Mouse (Mus musculus) limb, embryonic 10.5 days (tissue): Measurements from ENCODE around the gene Podnl1. TPM values are rescaled to one million over a fixed set of nuclear protein-coding genes. Genes with fewer than 3 reads are reported as not detected.

ENCODE experiments used
- DNase-seq: peaks from one replicate; pipeline ENCODE4 v3.0.0-alpha.2; 2017; ENCODE audit warnings: low spot score
- H3K27ac ChIP-seq: fragments of 300-500 bp; sonication (generic); 2 replicates; pipeline ENCODE4 v1.5.1; 2016; ENCODE audit warnings: mild to moderate bottlenecking
- H3K27me3 ChIP-seq: fragments of 300-500 bp; sonication (generic); 2 replicates; pipeline ENCODE4 v1.6.1; 2016; ENCODE audit warnings: low read depth, mild to moderate bottlenecking; ENCODE audit not compliant: poor library complexity, severe bottlenecking
- H3K36me3 ChIP-seq: fragments of 300-500 bp; sonication (generic); 2 replicates; pipeline ENCODE4 v1.6.1; 2016; ENCODE audit warnings: mild to moderate bottlenecking, moderate library complexity
- H3K4me1 ChIP-seq: fragments of 300-500 bp; sonication (generic); 2 replicates; pipeline ENCODE4 v1.6.1; 2016
- H3K4me3 ChIP-seq: fragments of 300-500 bp; sonication (generic); 2 replicates; pipeline ENCODE4 v1.5.1; 2016; ENCODE audit warnings: mild to moderate bottlenecking, moderate library complexity
- H3K9me3 ChIP-seq: fragments of 300-500 bp; sonication (generic); replicated peaks from 2 replicates; pipeline ENCODE4 v1.6.1; 2016; ENCODE audit warnings: mild to moderate bottlenecking
- WGBS: fragments of 180-500 bp; shearing (Covaris S2); methylation state at CpG from one replicate; pipeline ENCODE4 v1.1.7; 2016; 5-methylcytosine and 5-hydroxymethylcytosine counted together
- polyA plus RNA-seq: library from polyadenylated mRNA; unstranded; fragments of >200 nt; fragmentation: Nextera tagmentation; extraction: Ambion mirVana; gene quantifications from 2 replicates; pipeline ENCODE4 v1.2.1, GENCODE M21; 2016

The Podnl1 gene
- polyA plus RNA-seq, 1 experiment from 2014 or later, result 0.29 TPM

- no peak overlapping the region for H3K27ac ChIP-seq
- no peak overlapping the region for H3K4me3 ChIP-seq
- 92% methylated on average over 3 of the region's 3 CpGs for WGBS
- peaks cover 99% of the 10 kb centered on the region for H3K36me3 ChIP-seq
- DNase-seq, result no peak
- H3K9me3 ChIP-seq, result no peaks in the 10 kb centered on the region
- no peaks in the 10 kb centered on the region for H3K27me3 ChIP-seq
- no peaks in the 10 kb centered on the region for H3K4me1 ChIP-seq
These were observed 12.1 kb downstream of the Podnl1 start for GRCm38 (mm10) chr8:84137848-84138247.

DNA sequence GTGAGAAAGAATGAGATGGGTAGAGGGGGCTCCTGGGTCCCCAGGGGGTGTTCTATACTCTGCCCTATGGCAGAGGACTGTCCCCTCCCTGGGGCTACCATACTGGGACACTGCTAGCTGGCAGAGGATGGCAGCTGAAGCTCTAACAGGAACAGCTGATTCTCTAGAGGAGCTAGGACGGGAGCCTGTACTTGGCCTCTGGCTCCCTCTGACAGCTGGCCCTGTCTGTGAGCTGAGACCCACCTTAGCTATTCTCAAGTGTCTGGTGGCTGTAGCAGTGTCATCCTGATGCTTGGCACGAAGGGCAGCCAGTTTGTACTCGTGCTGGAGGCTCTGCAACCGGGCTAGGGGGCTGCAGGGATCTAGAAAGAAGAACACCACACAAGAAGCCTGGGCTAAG lies 15.0 kb downstream of the Podnl1 start:
- Histone ChIP-seq H3K36me3 (peaks cover 92% of the 10 kb centered on the region), H3K27me3 (no peaks in the 10 kb centered on the region), H3K27ac (no peak overlapping the region), H3K4me3 (no peak overlapping the region), H3K9me3 (no peaks in the 10 kb centered on the region), H3K4me1 (no peaks in the 10 kb centered on the region)
- WGBS, result 91% methylated on average over 4 of the region's 4 CpGs
- DNase-seq, result no peak

GRCm38 (mm10) chr8:84144636-84145245 lies 19.0 kb downstream of the Podnl1 start:
- Histone ChIP-seq H3K36me3 (peaks cover 57% of the 10 kb centered on the region), H3K4me3 (no peak overlapping the region), H3K4me1 (peaks cover 24% of the 10 kb centered on the region), H3K27me3 (no peaks in the 10 kb centered on the region), H3K27ac (no peak overlapping the region), H3K9me3 (no peaks in the 10 kb centered on the region)
- no peak for DNase-seq
- 94% methylated on average over 8 of the region's 8 CpGs for WGBS

DNA sequence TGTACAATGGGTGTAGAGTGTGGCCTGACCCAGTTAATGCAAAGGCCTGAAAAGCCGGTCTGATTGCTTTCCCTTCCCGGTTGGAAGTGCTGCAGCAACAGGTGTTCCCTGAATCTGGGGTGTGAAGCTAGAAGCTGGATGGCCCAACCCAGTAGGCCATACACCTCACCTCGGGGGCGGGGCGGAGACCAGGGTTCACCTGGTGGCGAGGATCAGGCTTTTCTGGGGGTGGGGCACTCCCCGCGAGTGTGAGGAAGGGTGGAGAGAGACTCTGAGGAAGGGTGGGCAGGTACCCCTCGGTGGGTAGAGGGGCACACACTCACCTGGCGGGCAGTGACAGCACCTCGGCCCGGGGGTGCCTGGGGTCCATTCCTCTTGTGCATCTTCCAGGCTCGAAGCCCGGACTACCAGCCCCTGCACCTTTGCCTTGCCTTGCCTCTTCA lies 21.6 kb downstream of the Podnl1 start:
- Histone ChIP-seq H3K36me3 (peaks cover 32% of the 10 kb centered on the region), H3K4me1 (peaks cover 24% of the 10 kb centered on the region), H3K27ac (peak overlapping the region; percentile 89), H3K9me3 (no peaks in the 10 kb centered on the region), H3K27me3 (no peaks in the 10 kb centered on the region), H3K4me3 (peak overlapping the region; percentile 72)
- 6% methylated on average over 14 of the region's 14 CpGs for WGBS
- DNase-seq, result no peak

DNA sequence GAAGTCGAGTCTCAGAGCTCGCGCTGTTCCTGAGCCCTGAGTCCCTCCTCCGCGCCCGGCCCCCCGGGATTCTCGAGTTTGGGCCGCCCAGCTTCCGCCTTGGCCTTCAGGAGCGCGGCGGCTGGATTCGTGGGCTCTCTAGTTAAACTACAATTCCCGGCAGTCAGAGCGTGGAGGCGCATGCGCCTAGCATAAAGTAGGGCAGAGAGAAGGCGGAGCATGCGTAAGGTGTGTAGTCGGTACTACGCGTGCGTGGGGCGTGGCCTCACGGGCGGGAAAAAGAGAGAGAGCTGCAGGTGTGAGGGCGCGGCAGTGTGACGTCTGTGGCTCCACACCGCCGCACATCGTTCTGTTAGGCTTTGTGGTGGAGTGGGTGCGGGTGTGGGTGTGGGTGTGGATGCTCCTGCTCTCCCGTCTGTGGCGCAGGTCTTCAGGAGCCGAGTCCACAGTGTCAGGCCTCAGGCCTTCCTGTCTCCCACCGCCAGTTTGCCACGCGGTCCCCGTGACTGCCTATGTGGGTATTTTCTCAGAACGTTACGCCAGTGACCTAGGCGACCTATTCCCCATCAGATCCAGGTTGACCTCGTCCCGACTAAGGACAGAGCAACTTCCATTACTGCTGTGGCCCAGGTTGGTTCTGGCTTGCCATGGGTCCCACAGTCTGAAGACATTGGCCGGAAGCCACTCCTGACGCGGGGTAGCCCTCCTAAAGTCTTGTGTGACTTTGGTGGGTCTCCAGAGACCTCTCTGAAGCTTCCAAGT lies 22.2 kb downstream of the Podnl1 start, which contains the start of the genes Cc2d1a and 4930432K21Rik:
Cc2d1a (minus strand) TSS at position 168 of the 762 bp plus-strand sequence.
4930432K21Rik (plus strand) TSS at position 257 of the 762 bp plus-strand sequence.
- Histone ChIP-seq H3K4me3 (peak within 1 kb of the TSS; percentile 72), H3K9me3 (no peaks in the 10 kb centered on the region), H3K4me1 (peaks cover 24% of the 10 kb centered on the region), H3K27ac (peak within 1 kb of the TSS; percentile 89), H3K27me3 (no peaks in the 10 kb centered on the region), H3K36me3 (peaks cover 26% of the 10 kb centered on the region)
- peak; percentile 90 for DNase-seq
- WGBS, result 17% methylated on average over 49 of the region's 49 CpGs

DNA sequence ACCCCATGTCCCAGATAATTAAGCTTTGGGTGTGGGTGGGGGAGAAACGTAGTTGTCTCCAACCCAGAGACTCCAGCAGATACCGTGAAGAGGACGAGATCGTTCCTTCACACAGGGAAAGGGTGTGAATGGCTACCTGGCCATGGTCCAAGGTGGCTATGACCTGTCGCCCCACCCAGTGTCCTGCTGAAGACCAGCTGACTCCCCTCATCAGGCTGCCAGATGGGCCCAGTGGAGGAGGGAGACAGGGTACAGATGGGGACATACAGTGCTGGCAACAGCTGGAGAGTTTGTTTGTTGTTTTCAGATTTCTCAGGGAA lies 22.7 kb downstream of the Podnl1 start:
- DNase-seq, result no peak
- 96% methylated on average over 5 of the region's 5 CpGs for WGBS

GRCm38 (mm10) chr8:84149181-84149580 lies 23.4 kb downstream of the Podnl1 start:
- peaks cover 15% of the 10 kb centered on the region for H3K36me3 ChIP-seq
- H3K9me3 ChIP-seq, result no peaks in the 10 kb centered on the region
- DNase-seq, result no peak
- H3K4me3 ChIP-seq, result no peak overlapping the region
- WGBS, result 67% methylated on average over 3 of the region's 3 CpGs
- no peaks in the 10 kb centered on the region for H3K27me3 ChIP-seq
- no peak overlapping the region for H3K27ac ChIP-seq
- peaks cover 24% of the 10 kb centered on the region for H3K4me1 ChIP-seq

More for the DNA sequence above, 22.7 kb downstream of the Podnl1 start:
- Histone ChIP-seq H3K36me3 (peaks cover 21% of the 10 kb centered on the region), H3K9me3 (no peaks in the 10 kb centered on the region), H3K4me3 (peak overlapping the region; percentile 72), H3K27me3 (no peaks in the 10 kb centered on the region), H3K27ac (peak overlapping the region; percentile 89), H3K4me1 (peaks cover 24% of the 10 kb centered on the region)

- H3K36me3 ChIP-seq, result peaks cover 20% of the 10 kb centered on the region; the same call in 1 of the 2 replicates
- H3K4me1 ChIP-seq, result no peaks in the 10 kb centered on the region
- no peaks in the 10 kb centered on the region for H3K9me3 ChIP-seq
- no peak overlapping the region for H3K4me3 ChIP-seq
- H3K27ac ChIP-seq, result no peak overlapping the region
- no peaks in the 10 kb centered on the region for H3K27me3 ChIP-seq
- WGBS, result 91% methylated on average over 4 of the region's 4 CpGs
- no peak for DNase-seq
These were observed 31.8 kb downstream of the Podnl1 start for GRCm38 (mm10) chr8:84157620-84158019.

DNA sequence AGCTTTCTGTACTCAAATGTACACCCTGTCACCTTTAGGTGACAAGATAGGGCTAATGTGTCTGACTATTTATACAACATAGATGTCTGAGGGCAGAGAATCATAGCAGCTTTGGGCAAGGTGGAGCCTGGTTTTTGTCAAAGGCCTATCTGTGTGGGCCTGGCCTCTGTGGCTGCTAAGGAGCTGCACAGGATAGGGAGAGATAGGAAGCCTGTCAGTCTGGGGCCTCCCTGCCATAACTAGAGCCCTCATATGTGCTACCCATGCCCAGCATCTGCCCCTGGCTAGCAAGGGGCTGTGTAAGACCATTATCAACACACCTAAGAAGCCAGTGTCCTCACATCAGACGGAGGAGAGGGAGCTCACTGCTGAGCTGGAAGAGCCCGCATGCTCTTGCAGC lies 41.9 kb downstream of the Podnl1 start:
- Histone ChIP-seq H3K36me3 (peaks cover 39% of the 10 kb centered on the region), H3K9me3 (no peaks in the 10 kb centered on the region), H3K4me3 (no peak overlapping the region), H3K27ac (no peak overlapping the region), H3K4me1 (0 out of 2 replicates have a peak, but pooled peaks cover 3% of the 10 kb centered on the region), H3K27me3 (no peaks in the 10 kb centered on the region)
- no peak for DNase-seq
- 89% methylated on average over 2 of the region's 2 CpGs for WGBS

DNA sequence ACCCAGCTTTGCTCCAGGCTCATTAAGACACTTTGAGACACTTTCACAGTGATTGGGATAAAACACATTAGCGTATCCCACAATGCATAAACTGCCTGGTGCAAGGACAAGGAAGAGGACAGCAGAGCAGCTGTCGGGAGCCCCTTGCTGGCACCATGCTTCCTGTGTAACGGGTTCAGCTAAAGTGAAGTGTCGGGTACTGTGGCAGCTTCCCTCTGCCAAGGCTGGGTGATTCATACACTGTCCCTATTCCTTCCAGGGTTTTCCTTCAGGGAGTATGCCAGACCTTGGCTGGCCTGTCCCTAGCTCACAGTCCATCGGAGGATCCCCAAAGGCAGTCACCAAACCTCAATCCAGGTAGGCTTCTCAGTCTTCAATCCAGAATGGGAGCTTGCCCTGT lies 44.3 kb downstream of the Podnl1 start:
- no peaks in the 10 kb centered on the region for H3K27me3 ChIP-seq
- WGBS, result 94% methylated on average over 5 of the region's 5 CpGs
- no peak overlapping the region for H3K27ac ChIP-seq
- DNase-seq, result no peak
- H3K36me3 ChIP-seq, result peaks cover 57% of the 10 kb centered on the region
- H3K9me3 ChIP-seq, result no peaks in the 10 kb centered on the region
- H3K4me1 ChIP-seq, result 0 out of 2 replicates have a peak, but pooled peaks cover 3% of the 10 kb centered on the region
- no peak overlapping the region for H3K4me3 ChIP-seq

GRCm38 (mm10) chr8:84173861-84174260 lies 48.1 kb downstream of the Podnl1 start:
- H3K36me3 ChIP-seq, result peaks cover 88% of the 10 kb centered on the region
- no peaks in the 10 kb centered on the region for H3K27me3 ChIP-seq
- no peak for DNase-seq
- no peak overlapping the region for H3K27ac ChIP-seq
- WGBS, result 91% methylated on average over 6 of the region's 6 CpGs
- H3K4me1 ChIP-seq, result peaks cover 14% of the 10 kb centered on the region
- H3K9me3 ChIP-seq, result no peaks in the 10 kb centered on the region
- no peak overlapping the region for H3K4me3 ChIP-seq

- WGBS, result 29% methylated on average over 3 of the region's 3 CpGs
- no peaks in the 10 kb centered on the region for H3K27me3 ChIP-seq
- no peak for DNase-seq
- peaks cover 78% of the 10 kb centered on the region for H3K36me3 ChIP-seq
- H3K4me3 ChIP-seq, result no peak overlapping the region; the same call in 1 of the 2 replicates
- H3K27ac ChIP-seq, result 0 out of 2 replicates have a peak overlapping the region, but pooled peaks have one; percentile 42
- no peaks in the 10 kb centered on the region for H3K9me3 ChIP-seq
- peaks cover 41% of the 10 kb centered on the region for H3K4me1 ChIP-seq
These were observed 50.8 kb downstream of the Podnl1 start for GRCm38 (mm10) chr8:84176560-84176959.

DNA sequence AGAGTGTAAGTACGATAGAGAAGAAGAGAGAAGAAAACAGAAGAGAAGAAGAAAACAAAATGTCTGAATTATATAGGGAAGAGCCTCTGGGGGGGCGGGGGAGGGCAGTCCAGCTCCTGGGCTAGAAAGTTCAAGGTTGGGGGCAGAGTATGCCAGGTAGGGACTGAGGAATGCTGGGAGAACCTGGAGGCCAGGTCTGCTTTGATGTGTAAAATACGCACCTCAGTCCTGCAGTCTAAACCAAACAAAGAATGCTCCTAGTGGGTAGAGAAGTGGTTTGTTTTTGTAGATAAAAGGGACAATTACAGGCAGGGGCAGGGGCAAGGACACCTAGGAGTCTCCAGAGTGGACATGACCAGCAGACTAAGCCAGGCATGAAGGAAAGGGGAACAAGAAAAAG lies 51.6 kb downstream of the Podnl1 start:
- Histone ChIP-seq H3K9me3 (no peaks in the 10 kb centered on the region), H3K27me3 (no peaks in the 10 kb centered on the region), H3K27ac (no peak overlapping the region), H3K4me3 (no peak overlapping the region), H3K36me3 (peaks cover 72% of the 10 kb centered on the region), H3K4me1 (peaks cover 47% of the 10 kb centered on the region)
- DNase-seq, result no peak
- 92% methylated on average over 3 of the region's 3 CpGs for WGBS
